Mouse (Mus musculus) heart, adult 2 months (tissue): ENCODE results near the gene Npr3. TPM values are rescaled to one million over a fixed set of nuclear protein-coding genes. Genes with fewer than 3 reads are reported as not detected.
A peak's percentile ranks its signal among the peaks of the same experiment; 100 is the strongest.

Source experiments
- DNase-seq, 2 experiments: peaks; one replicate each; pipeline ENCODE4 v3.0.0; 2021
- H3K27ac ChIP-seq: fragments of 200-600 bp; 2 replicates; pipeline ENCODE4 v1.8.1; 2022
- H3K27me3 ChIP-seq: fragments of 200-500 bp; 2 replicates; pipeline ENCODE4 v1.6.1; 2012; ENCODE audit warnings: mild to moderate bottlenecking, low read length, inconsistent platforms, mixed read lengths; ENCODE audit not compliant: control insufficient read depth, insufficient read depth
- H3K36me3 ChIP-seq: fragments of 200-500 bp; 2 replicates; pipeline ENCODE4 v1.6.1; 2012; ENCODE audit warnings: low read length, inconsistent platforms; ENCODE audit not compliant: control insufficient read depth, insufficient read depth
- H3K4me1 ChIP-seq: fragments of 200-500 bp; 2 replicates; pipeline ENCODE4 v1.6.1; 2011; ENCODE audit warnings: low read length; ENCODE audit not compliant: control insufficient read depth, insufficient read depth
- H3K4me3 ChIP-seq: fragments of 200-600 bp; 2 replicates; pipeline ENCODE4 v1.8.1; 2022
- H3K79me2 ChIP-seq: fragments of 200-500 bp; replicated peaks from 2 replicates; pipeline ENCODE4 v1.6.1; 2012; ENCODE audit warnings: mild to moderate bottlenecking, inconsistent platforms, low read length, moderate library complexity, mixed read lengths; ENCODE audit not compliant: control insufficient read depth, insufficient read depth
- H3K9ac ChIP-seq: fragments of 200-500 bp; 2 replicates; pipeline ENCODE4 v1.6.1; 2012; ENCODE audit warnings: low read depth, mild to moderate bottlenecking, control low read depth, inconsistent platforms, low read length, mixed read lengths
- CTCF ChIP-seq: fragments of 200-600 bp; IDR thresholded peaks from 2 replicates; pipeline ENCODE4 v1.8.1; 2022; ENCODE audit warnings: antibody characterized with exemption, mild to moderate bottlenecking, moderate library complexity
- EP300 ChIP-seq: fragments of 200-500 bp; IDR thresholded peaks from 2 replicates; pipeline ENCODE4 v1.6.1; 2011; ENCODE audit warnings: low read depth, low read length, control low read depth; ENCODE audit not compliant: insufficient read depth
- POLR2A ChIP-seq: fragments of 200-500 bp; IDR thresholded peaks from 2 replicates; pipeline ENCODE4 v1.6.1; 2011; ENCODE audit warnings: mild to moderate bottlenecking, low read depth, low read length, control low read depth; ENCODE audit not compliant: insufficient read depth
- WGBS: fragments of 180-500 bp; shearing (Covaris S2); methylation state at CpG from one replicate; pipeline ENCODE4 v1.1.7; 2018; 5-methylcytosine and 5-hydroxymethylcytosine counted together
- intact Hi-C: fragments of 180-260 bp; cut with DNase I; formaldehyde crosslinking; loops from one replicate; pipeline ENCODE4 v1.15.1; 2025
- polyA plus RNA-seq: library from polyadenylated mRNA; depleted of rRNA; stranded (reverse); fragments of >200 nt; gene quantifications from 2 replicates; pipeline ENCODE4 v1.2.3, GENCODE M21; 2012
- total RNA-seq, 2 experiments: library from RNA; stranded (reverse); gene quantifications; 2 replicates each; pipeline ENCODE4 v1.2.3; 2021

Npr3 gene
- total and polyA plus RNA-seq, 3 experiments = 9.0 to 36.1 (median 23.6) TPM

GRCm38 (mm10) chr15:11949490-11949889, 42.4 kb upstream of the Npr3 start:
- intact Hi-C loops = no loop called here
- Histone ChIP-seq H3K4me3 (no peak overlapping the region), H3K9ac (no peak overlapping the region), H3K36me3 (no peaks in the 10 kb centered on the region), H3K27me3 (no peaks in the 10 kb centered on the region), H3K79me2 (no peaks in the 10 kb centered on the region), H3K27ac (no peak overlapping the region), H3K4me1 (no peaks in the 10 kb centered on the region)
- 85% methylated on average over 3 of the region's 3 CpGs for WGBS
- TF ChIP-seq CTCF (no peak), POLR2A (no peak), EP300 (no peak)
- no peak for DNase-seq

GRCm38 (mm10) chr15:11940855-11941254, 33.8 kb upstream of the Npr3 start:
- DNase-seq = no peak
- Histone ChIP-seq H3K36me3 (no peaks in the 10 kb centered on the region), H3K79me2 (no peaks in the 10 kb centered on the region), H3K27ac (no peak overlapping the region), H3K27me3 (no peaks in the 10 kb centered on the region), H3K4me1 (no peaks in the 10 kb centered on the region), H3K9ac (no peak overlapping the region), H3K4me3 (no peak overlapping the region)
- WGBS = 82% methylated on average over 5 of the region's 5 CpGs
- TF ChIP-seq CTCF (no peak), EP300 (no peak), POLR2A (no peak)
- intact Hi-C loops = no loop called here

- Histone ChIP-seq H3K27ac (no peak overlapping the region), H3K9ac (no peak overlapping the region), H3K27me3 (no peaks in the 10 kb centered on the region), H3K4me3 (no peak overlapping the region), H3K36me3 (no peaks in the 10 kb centered on the region), H3K79me2 (no peaks in the 10 kb centered on the region), H3K4me1 (no peaks in the 10 kb centered on the region)
- DNase-seq = no peak
- intact Hi-C loops = no loop called here
- TF ChIP-seq POLR2A (no peak), CTCF (no peak), EP300 (no peak)
- 65% methylated on average over 3 of the region's 3 CpGs for WGBS
These were observed 20.7 kb upstream of the Npr3 start for GRCm38 (mm10) chr15:11927742-11928141.

- Histone ChIP-seq H3K36me3 (no peaks in the 10 kb centered on the region), H3K4me1 (no peaks in the 10 kb centered on the region), H3K79me2 (no peaks in the 10 kb centered on the region), H3K9ac (no peak overlapping the region), H3K27ac (no peak overlapping the region), H3K4me3 (no peak overlapping the region), H3K27me3 (no peaks in the 10 kb centered on the region)
- intact Hi-C loops = no loop called here
- TF ChIP-seq CTCF (no peak), EP300 (no peak), POLR2A (no peak)
- 46% methylated on average over 9 of the region's 9 CpGs for WGBS
- DNase-seq = no peak
These were observed 7.0 kb upstream of the Npr3 start for GRCm38 (mm10) chr15:11914101-11914500.

GRCm38 (mm10) chr15:11909875-11910274, 2.8 kb upstream of the Npr3 start:
- intact Hi-C loops = loop anchor here (5.0 kb wide), 2 partner anchors 57 to 503 kb away; no protein-coding TSS in a partner anchor
- Histone ChIP-seq H3K79me2 (no peaks in the 10 kb centered on the region), H3K27ac (no peak overlapping the region), H3K9ac (no peak overlapping the region), H3K36me3 (no peaks in the 10 kb centered on the region), H3K27me3 (peaks cover 3% of the 10 kb centered on the region; the same call in 1 of the 2 replicates), H3K4me1 (no peaks in the 10 kb centered on the region; the same call in 1 of the 2 replicates), H3K4me3 (no peak overlapping the region)
- no peak for DNase-seq
- TF ChIP-seq POLR2A (no peak), CTCF (peak; percentile 76), EP300 (no peak)
- WGBS = 37% methylated on average over 6 of the region's 6 CpGs

GRCm38 (mm10) chr15:11908166-11908565, 1.1 kb upstream of the Npr3 start:
- intact Hi-C loops = loop anchor here (5.0 kb wide), 2 partner anchors 59 to 501 kb away; no protein-coding TSS in a partner anchor
- H3K4me3 ChIP-seq = no peak overlapping the region
- H3K4me1 ChIP-seq = peaks cover 2% of the 10 kb centered on the region
- no peaks in the 10 kb centered on the region for H3K36me3 ChIP-seq
- WGBS = 37% methylated on average over 11 of the region's 11 CpGs
- no peak overlapping the region for H3K27ac ChIP-seq
- H3K79me2 ChIP-seq = no peaks in the 10 kb centered on the region
- H3K27me3 ChIP-seq = peaks cover 3% of the 10 kb centered on the region; the same call in 1 of the 2 replicates
- no peak overlapping the region for H3K9ac ChIP-seq
- DNase-seq = no peak
- TF ChIP-seq POLR2A = no peak
- TF ChIP-seq EP300 = no peak
- TF ChIP-seq CTCF = no peak
